Comparison of ENCODE assay signal across 8 mouse cellular contexts in genomic region chr10:115250235-115251087, GRCm38 (mm10). TPM values are rescaled to one million over a fixed set of nuclear protein-coding genes. Genes with fewer than 3 reads are reported as not detected.
DNase-seq lines count a peak whose midpoint lies in the region; ATAC-seq and TF ChIP-seq lines count a peak whose summit lies in the region.

No protein-coding gene starts in this region.

- TF ChIP-seq CTCF in layer of hippocampus, adult 2 months (conservative IDR thresholded peaks at IDR 0.05) = no peak

- H3K27me3 ChIP-seq in forebrain, embryonic 16.5 days (replicated peaks; ENCODE audit: control insufficient read depth, insufficient read depth, low read length) = no peaks in the 10 kb centered on the region
- H3K27me3 ChIP-seq in midbrain, embryonic 12.5 days = no peaks in the 10 kb centered on the region

- H3K9ac ChIP-seq in forebrain, embryonic 16.5 days (replicated peaks; ENCODE audit: low read depth, low read length) = peak overlapping the region; percentile 89
- H3K9ac ChIP-seq in midbrain, embryonic 12.5 days (replicated peaks) = peak overlapping the region; percentile 76

- peak overlapping the region; percentile 98 for H3K4me3 ChIP-seq in layer of hippocampus, adult 2 months
- H3K4me3 ChIP-seq in forebrain, embryonic 16.5 days (replicated peaks; ENCODE audit: low read length) = peak overlapping the region; percentile 88
- peak overlapping the region; percentile 96 for H3K4me3 ChIP-seq in midbrain, embryonic 12.5 days

- DNase-seq in layer of hippocampus, adult 2 months (ENCODE audit: low spot score in 2 of 2) = no peak
- DNase-seq in layer of hippocampus, adult 11-12 months (ENCODE audit: low spot score) = no peak
- DNase-seq in adrenal gland, adult 8-10 months = peak; percentile 31
- peak; percentile 18 to 22 for DNase-seq in kidney, postnatal 36 days
- no peak for DNase-seq in cerebellum, adult 8-10 months
- DNase-seq in layer of hippocampus, adult 9-11 months = no peak

- peak overlapping the region; percentile 95 for H3K27ac ChIP-seq in layer of hippocampus, adult 2 months
- no peak overlapping the region for H3K27ac ChIP-seq in forebrain, embryonic 16.5 days (ENCODE audit: low read length)
- no peak overlapping the region for H3K27ac ChIP-seq in midbrain, embryonic 12.5 days (replicated peaks)

- H3K9me3 ChIP-seq in forebrain, embryonic 16.5 days (ENCODE audit: control insufficient read depth, low read length) = no peaks in the 10 kb centered on the region
- H3K9me3 ChIP-seq in midbrain, embryonic 12.5 days = no peaks in the 10 kb centered on the region

- H3K36me3 ChIP-seq in forebrain, embryonic 16.5 days (ENCODE audit: control insufficient read depth, insufficient read depth) = no peaks in the 10 kb centered on the region
- no peaks in the 10 kb centered on the region for H3K36me3 ChIP-seq in midbrain, embryonic 12.5 days

- ATAC-seq in forebrain, embryonic 16.5 days = no peak
- no peak; the same call in 1 of the 2 replicates for ATAC-seq in midbrain, embryonic 12.5 days (ENCODE audit: low FRiP score, low read depth)

- 38% methylated on average over 34 of the region's 38 CpGs for WGBS in forebrain, embryonic 16.5 days
- 32% methylated on average over 37 of the region's 38 CpGs for WGBS in midbrain, embryonic 12.5 days

- peaks cover 19% of the 10 kb centered on the region for H3K4me1 ChIP-seq in forebrain, embryonic 16.5 days (replicated peaks; ENCODE audit: control insufficient read depth, insufficient read depth, low read length)
- H3K4me1 ChIP-seq in midbrain, embryonic 12.5 days = peaks cover 14% of the 10 kb centered on the region

- peak overlapping the region; percentile 69 for H3K4me2 ChIP-seq in forebrain, embryonic 16.5 days (ENCODE audit: low read length)
- H3K4me2 ChIP-seq in midbrain, embryonic 12.5 days (replicated peaks) = peak overlapping the region; percentile 77

RNA-seq across cellular contexts. Expression of gene Tbc1d15, which starts 0.8 kb away (rescaled TPM):
- total RNA-seq in layer of hippocampus, adult 2 months (2021) = 10 to 100 TPM; 59.2 to 67.2 TPM
- 100 to 1,000 TPM in 1 of 4 experiments, 10 to 100 TPM in 3; 85.9 to 102 (median 92.8) TPM for total RNA-seq in adrenal gland, adult 8-10 months (2022)
- polyA plus RNA-seq in forebrain, embryonic 16.5 days (2015; fragmentation: Nextera tagmentation; extraction: Ambion mirVana) = 39.9 and 41.0 TPM in 2 replicates
- 42.2 and 45.1 TPM in 2 replicates for polyA plus RNA-seq in midbrain, embryonic 12.5 days (2016; fragmentation: Nextera tagmentation; extraction: Ambion mirVana)

Comparison
In these comparisons a context has a peak if more than half of its experiments do, and no peak if none do; other contexts are left out.
1. DNase-seq: peak in adrenal gland, adult 8-10 months (single experiment) and kidney, postnatal 36 days (2 of 2); none in layer of hippocampus, adult 2 months (0 of 2), layer of hippocampus, adult 11-12 months (single experiment), cerebellum, adult 8-10 months (single experiment) and layer of hippocampus, adult 9-11 months (single experiment).
2. Peak in every context shown above with its lines, with median percentiles within 50 percentile points of each other: H3K4me3 ChIP-seq.